Mouse (Mus musculus) CD4-positive, CD25-positive, alpha-beta regulatory T cell, adult 2 months (primary cell): ENCODE results near the gene Olfr71.

Experiments
- DNase-seq: peaks from one replicate; pipeline ENCODE4 v3.0.0-alpha.2; 2012; ENCODE audit warnings: low read depth, low spot score

The Olfr71 gene

DNA sequence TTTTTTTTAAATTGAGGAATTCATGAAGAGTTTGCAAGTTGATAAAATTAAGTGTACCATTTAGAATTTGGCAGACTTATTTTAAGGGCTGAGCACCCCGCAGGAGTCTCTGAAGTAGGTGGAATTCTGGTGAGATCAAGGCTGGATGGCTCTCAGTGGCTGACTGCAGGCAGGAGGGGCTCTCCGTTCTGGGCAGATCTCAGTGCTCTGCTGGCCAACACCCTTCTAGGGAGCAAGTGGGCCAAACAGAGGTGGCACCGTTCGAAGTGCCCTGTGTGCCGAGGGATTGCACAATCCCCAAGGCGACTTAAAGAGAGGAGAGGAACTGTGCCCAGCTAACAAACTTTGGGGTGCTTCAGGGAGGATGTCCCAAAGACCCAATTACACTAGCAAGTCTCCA, at the start of gene Olfr71:
Olfr71 (minus strand) TSS at position 387 of the 400 bp plus-strand sequence.
- no peak for DNase-seq

DNA sequence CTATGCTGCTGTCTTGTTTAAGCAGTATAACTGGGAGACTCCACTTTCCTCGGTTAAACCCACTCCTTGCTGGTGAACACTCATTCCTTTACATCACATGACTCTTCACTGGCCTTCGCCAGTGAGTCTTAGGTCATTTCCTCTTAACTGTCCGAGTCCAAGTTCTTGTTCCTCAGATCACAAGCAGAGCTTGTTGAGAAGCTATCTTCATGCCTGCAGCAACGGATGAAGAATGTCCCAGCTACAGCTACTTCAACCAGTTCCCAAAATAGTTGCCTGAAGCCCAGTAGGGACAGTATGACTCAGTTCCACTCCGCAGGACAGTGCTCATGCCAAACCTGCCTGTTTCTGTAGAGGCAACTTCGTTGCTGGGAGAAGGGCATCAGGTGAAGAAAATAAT, 47.2 kb upstream of the Olfr71 start:
- no peak for DNase-seq

DNA sequence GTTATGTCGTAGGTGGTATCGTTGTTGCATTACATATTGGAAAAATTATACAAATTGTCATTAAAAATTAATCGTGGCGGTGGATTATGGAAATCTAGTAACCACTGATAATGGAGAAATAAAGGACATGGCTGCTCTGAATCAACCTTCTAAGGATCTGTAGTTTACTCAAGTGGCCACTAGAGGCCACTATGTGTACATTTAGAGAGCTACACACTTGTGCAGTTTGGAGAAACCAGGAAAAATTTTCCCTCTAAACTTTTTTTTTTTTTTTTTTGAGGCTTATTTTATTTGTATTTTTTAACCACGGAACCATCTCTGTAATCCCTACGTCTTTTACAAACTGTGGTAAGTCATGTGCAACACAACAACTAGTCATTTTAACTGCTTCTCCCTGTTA, 35.1 kb upstream of the Olfr71 start:
- peak; percentile 39 for DNase-seq

DNA sequence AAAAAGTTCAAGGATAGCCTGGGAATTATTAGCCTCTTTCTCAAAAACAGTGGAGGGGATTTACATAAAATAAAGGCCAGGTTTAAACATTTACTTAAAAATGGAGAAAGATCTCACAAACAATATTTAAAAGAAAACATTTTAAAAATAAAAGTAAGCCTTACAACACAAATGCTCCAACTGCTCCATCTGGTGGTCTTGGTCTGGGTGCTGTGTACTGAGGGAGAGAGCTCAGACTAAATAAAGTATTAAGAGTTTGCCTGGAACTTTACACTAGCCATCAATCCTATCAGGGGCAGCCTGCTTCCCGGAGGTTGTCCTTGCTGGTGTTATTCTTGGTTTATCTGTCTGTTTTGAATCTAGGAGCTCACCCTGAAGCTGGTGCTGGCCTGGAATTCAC, 33.0 kb upstream of the Olfr71 start:
- DNase-seq = no peak

DNA sequence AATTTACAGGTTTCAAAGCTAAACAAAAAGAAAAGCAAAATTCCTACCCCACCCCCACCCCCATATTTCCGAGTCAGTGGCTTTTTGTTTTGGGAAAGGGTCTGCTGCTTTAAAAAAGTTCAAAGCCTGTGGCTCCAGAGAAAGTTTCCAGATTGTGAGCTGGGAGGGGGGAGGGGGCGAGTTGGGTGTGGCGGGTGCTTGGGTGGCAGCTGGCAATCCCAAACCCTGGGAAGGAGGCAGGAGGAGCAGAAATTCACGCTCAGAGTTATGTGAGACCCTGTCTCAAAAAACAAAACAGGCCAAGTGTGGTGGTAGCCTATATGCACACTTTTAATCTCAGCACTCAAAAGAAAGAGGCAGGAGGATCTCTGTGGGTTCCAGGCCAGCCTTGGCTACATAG, 32.6 kb upstream of the Olfr71 start:
- no peak for DNase-seq

DNA sequence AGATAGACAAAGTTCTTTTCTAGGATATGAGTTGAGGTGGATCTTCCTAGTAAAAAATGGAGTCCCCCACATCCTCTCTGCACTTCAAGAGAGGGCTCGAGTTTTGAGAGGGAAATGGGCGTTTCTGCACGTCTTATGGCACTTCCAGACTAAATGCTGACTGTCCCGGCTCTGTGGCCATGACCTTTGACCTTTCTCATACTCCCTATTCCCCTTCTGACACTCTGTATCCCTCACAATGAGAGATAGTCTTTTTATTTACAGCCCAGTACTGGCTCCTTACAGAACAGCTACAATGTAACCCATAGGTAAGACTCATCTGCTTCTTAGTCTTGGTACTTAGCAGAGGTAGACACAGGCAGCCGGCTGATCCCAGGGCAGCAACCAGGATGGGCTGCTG, 31.5 kb upstream of the Olfr71 start:
- no peak for DNase-seq

DNA sequence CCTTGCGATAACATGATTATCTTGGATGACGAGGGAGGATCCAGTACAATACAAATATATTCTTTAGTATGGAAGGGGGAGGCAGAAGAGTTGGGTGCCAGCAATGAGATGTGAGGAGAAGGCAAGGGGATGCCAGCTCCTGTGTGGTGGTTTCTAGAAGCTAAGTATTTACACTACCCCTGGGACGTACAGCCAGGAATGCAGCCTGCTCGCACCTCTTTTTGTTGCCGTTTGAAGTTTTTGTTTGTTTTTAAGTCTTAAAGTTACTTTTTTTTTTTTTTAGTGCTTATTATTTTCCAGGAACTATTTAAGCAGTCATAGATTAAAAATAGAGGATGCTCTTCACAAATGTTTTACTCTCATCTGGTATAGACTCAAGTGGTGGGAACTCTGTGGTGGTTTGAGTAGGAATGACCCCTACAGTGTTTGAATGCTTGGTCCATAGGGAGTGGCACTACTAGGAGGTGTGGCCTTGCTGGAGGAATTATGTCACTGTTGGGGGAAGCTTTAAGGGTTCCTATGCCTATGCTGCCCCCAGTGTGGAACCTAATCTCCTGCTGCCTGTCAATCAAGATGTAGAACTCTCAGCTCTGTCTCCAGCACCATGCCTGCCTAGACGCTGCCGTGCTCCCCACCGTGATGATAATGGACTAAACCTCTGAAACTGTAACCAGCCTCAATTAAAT, 29.1 kb upstream of the Olfr71 start:
- no peak for DNase-seq

DNA sequence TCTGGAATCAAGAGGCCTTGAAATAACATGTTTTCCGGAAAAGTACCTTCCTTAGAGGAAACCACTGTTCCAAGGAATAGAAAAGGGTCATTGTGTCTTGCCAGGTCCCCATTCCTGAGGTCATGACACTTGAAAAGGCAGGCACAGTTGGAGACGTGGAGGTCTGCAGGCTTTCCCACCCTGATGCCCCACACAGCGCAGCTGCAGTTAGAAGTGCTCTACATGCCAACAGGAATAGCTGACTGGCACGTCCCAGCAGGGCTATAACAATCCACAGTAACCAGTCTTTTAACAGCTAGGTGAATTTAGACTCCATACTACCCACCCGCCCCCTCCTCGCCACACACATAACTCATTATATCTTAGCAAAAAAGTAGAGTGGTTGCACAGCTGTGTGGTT, 27.1 kb upstream of the Olfr71 start:
- DNase-seq = no peak

DNA sequence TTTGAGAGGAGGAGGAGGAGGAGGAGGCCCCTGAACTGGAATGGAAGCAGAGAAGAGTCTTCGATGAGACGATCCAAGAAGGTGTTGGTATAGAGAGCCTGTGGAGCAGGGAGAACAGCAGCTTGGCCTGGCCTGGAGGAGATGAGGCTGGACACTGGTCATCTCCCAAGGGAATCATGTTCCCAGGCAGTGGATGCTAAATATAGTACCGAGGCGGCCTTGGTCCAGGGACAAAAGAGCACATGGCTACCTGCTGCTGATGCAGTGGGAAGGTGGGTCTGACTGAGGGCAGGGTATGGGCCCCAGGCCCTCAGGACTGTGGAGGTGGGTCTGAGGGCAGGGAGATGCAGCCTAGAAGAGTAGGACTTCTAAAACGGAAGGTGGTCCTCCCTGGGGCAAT, 23.1 kb upstream of the Olfr71 start:
- no peak for DNase-seq

DNA sequence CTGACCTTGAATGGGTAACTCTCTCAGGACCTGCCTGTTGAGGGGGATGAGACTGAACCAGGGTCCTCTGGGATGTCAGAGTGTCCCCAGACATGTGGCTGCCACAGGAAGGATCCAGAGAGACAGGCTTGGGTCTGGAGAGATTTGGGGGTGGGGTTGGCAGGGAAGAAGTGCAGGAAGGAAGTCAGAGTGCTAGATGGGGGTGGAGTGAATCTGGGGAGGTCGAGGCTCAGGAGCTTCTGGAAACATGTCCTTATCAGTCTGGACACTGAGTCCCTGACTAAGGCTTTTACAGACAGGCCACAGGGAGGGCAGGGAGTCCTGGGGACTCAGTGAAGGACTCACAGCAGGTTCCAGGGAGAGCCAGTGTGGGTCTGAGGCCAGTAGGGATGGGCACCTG, 22.1 kb upstream of the Olfr71 start:
- DNase-seq = no peak

DNA sequence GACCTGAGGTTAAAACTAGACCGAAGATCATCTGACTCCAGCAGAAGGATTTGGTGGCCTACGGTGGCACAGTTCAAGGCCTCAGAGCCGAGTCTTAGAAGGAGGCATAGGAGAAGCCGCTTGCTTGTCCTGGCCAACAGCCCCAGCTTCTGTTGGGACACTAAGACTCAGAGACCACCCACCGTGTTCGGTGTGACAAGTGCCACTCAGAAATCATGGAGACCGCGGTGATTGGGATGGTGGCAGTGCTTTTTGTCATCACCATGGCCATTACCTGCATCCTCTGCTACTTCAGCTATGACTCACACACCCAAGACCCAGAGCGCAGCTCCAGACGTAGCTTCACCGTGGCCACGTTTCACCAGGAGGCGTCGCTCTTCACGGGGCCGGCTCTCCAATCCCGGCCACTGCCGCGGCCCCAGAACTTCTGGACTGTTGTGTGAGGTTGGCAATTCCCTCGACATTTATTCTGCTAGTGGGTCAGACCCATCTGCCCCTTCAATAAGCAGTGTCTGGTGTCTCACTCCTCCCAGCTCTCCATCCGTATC, 20.8 kb upstream of the Olfr71 start:
- DNase-seq = no peak

DNA sequence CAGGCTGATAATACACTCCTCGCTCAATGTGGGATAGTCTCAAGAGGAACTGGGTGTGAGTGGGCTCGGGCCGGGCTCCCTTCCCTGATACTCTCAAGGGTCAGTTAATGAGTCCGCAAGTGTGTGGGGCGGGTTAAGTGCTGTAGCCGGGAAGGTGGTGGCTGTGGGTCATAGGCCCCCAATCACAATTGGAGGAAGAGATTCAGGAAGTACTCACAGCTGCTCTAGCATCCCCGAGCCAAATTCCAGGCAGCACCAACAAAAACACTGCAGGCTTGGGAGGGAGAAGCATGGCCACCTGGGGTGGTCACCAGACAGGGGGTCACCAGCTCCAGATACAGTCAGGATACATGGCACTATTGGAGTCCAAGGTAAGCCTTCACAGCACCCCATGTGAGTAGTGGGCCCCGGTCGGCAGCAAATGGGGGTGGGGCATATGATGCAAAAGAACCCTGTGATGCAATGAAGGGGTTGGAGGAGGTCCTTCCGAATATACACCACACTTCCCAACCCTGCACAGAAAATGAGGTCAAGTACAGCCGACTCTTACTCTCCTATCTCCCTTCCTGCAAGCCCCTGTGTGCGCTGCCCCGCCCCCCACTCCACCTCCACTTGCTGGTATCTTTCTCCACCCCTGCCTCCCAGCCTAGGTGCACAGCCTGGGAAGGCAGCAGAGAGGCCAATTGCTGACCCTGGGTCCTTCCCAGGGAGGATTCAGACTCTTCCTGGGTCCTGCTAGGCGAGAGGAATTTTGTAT, 19.9 kb upstream of the Olfr71 start, which contains the start of gene Spaar:
Spaar (plus strand) TSS at position 241 of the 757 bp plus-strand sequence.
- no peak for DNase-seq

DNA sequence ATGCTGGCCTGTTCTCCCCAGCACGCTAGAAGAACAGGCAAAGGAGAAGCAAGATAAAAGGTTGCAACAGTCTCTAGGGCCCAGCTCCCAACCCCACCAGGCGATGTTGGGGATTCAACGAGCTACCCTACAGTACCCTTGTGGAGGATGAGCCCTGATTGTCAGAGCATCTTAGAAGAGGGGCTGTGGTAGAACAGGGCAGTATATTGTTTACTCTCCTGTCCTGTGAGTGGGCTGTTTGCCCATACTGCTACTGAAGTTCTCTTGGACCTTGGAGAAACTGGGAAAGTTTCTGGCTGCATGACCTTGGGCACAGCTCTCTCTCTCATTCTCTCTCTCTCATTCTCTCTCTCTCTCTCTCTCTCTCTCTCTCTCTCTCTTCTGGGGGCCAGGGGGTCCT, 19.1 kb upstream of the Olfr71 start:
- no peak for DNase-seq

DNA sequence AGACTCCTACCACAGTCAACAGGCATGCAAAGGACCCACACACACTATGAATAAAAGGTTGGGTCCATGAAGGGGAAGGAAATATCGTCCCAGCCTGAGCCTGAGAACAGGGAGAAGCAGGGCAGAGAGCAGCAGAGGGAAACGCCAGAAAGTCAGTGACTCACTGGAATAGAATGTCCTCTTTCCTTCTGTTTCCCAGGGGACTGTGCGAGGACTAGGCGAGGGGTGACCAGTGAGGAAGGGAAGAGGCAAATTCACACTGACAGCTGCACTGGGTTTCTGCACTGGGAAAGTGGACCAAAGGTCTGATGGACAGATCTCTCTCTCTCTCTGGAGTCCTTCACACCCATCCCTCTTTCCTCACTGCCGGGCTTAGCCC, 18.5 kb upstream of the Olfr71 start:
- no peak for DNase-seq

DNA sequence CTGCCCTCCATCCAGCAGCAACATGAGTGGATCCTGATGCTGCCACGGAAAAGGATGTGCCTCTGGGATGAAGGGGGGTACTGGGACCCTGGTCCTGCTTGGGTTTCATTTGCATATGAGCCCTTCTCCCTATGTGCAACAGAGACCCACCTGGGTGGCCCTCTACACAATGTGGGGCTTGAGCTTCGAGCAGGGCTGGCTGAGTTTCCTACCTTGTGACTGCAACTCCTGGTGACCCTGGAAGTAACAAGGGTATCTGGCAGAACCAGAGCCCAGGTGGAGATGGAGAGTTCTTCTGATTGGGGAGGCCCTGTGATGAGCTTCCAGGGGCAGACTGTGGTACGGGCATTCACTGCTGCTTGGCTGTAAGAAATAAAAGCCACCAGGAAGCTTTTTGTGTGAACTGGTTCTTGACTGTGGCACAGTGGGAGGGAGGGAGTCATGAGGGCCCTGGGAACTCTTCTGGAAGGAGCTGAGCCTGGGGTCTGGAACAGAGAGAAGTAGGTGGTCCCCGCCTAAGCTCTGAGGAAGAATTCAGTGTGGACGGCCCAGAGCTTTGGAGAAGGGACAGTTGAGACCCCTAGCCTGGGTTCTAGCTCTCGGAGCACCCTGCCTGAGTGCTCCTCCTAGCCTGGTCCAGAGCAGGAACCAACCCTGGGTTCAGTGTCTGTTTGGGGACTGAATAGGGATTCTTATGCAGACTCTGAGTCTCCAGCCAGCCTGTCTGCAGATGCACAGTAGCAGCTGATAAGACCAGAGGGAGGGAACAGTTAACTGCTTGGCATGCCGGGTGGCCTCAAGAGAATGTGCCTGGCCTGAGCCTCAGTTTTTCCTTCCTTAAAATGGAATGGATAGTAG, 17.9 kb upstream of the Olfr71 start:
- DNase-seq = no peak

DNA sequence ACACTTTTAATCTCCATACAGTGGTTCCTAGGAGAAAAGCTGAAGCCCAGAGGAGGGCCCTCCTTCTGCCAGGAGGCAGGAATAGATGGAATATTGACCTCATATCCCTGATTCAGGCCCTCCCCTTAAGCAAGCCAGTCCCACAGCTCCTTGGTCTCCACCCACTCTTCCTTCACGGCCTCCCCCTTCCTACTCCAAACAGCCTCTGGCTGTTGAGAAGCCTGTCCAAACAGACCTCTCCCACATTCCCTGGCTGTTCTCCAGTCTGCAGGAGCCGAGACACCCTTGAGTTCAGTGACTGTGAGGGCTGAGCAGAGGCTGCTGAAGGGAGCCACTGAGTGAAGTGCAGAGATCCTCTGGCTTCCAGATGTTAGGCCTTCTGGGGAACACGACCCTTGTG, 16.9 kb upstream of the Olfr71 start, which contains the start of gene Hrct1:
Hrct1 (plus strand) TSS at position 194 of the 400 bp plus-strand sequence.
- DNase-seq = no peak

DNA sequence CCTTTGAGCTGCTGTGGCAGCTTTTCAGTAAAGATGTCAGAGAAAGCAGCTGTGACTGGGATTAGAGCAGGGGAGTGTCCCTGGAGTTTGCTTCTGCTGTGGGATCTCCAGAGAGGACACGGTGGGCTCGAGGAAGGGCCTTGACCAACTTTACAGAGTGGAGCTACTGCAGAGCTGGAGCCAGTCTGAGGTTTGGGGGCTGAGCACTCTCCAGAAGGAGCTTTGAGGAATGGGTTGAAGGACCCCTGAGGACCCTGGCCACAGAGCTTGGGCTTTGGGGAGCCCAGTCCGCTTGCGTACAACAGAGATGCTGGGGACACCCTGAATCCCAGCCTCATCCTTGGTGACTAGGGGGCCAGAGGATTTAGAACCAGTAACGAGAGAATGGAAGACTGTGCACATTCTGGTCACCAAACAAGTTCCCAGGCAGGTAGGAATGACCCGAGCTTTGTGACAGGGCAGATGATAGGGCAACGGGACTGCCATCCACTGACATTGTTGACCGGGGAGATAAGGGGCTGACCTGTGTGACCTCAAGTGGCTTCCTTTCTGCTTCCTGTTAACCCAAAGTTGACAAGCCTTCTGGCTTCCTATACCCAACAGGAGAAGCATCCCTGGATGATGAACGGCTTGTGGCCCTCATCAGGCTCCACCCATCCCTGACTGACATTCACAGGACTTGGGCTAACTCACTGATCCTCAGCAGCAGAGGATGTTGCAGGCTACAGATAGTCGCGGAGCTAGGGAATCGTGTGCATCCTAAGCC, 16.4 kb upstream of the Olfr71 start:
- DNase-seq = no peak

DNA sequence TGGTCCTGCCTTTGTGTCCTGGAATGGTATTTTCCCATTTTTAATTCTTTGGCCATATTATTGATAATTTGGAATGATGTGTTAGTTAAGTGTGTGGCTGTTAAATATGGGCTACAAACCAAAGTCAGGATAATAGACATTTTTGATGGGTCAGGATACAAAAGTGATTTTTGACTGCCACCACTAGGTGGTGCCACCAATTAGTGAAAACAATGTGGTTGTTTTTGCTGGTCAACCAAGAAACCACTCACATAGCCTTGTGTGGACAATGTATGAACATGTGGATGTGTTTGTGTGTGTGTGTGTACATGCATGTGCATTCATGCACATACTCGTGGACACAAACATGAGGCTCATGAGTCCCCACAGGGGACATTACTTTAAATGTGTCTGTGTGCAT, 14.7 kb upstream of the Olfr71 start:
- DNase-seq = peak; percentile 34

DNA sequence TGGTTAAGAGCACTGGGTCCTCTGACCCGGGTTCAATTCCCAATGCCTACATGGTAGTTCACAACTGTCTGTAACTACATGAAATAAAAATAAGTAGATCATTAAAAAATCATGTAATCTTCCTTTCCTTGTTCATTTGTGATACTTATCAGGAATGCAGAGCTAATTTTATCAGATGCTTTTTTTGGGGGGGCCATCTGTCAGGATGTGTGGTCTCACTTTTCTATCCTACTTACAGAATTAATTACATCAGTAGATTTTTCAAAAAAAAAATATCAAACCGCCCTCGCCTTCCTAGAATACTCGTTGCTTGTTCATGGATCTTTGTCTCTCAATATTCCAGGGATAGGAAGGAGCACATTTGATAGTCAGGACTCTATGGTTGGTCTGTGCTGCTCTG, 12.1 kb upstream of the Olfr71 start:
- no peak for DNase-seq

DNA sequence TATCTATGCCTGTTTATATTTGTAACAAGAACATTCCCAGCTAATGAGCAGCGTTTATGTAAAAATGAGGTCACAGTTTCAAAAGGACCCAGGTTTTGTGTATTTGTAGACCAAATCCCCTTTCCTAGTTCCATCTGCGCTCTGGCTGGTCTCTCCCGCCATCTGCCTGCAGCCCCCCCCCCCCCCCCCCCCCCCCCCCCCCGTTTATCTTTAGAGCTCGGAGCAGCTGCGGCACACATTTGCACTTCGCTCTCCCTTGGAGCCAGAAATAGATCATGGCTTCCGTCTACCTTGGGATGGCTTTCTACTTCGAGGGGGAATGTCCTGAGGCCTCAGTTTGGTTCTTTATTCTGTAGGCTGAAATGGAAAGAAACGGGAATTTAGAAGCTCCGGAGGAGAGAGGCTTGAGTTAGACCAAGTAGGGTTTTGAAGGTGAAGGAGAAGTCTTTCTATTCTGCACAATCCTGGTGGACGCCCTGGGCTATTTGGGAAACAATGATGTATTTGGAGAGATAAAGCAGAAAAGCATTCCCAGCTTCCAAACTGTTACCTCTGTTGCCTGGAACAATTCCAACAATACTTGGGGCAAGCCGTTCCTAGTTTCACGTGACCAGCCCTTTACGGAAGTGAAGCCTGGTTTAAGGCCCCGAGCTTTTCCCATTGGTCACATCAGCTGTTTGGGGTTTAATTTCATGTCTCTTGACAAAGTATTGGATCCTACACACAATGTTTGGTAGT, 10.6 kb upstream of the Olfr71 start:
- DNase-seq = no peak
